Mouse (Mus musculus) liver, embryonic 13.5 days (tissue): Measurements from ENCODE around the gene Kitl. TPM values are rescaled to one million over a fixed set of nuclear protein-coding genes. Genes with fewer than 3 reads are reported as not detected.

Experiments used
- ATAC-seq: fragments of 200-750 bp; cut with Nextera tagmentation; 2 replicates; pipeline ENCODE4 v1.8.0; 2017; ENCODE audit warnings: low read depth, mild to moderate bottlenecking, moderate number of reproducible peaks, moderate library complexity
- DNase-seq: peaks from one replicate; pipeline ENCODE4 v3.0.0; 2022
- H3K27ac ChIP-seq: fragments of 300-500 bp; sonication (generic); 2 replicates; pipeline ENCODE4 v1.5.1; 2015; ENCODE audit warnings: moderate library complexity, mild to moderate bottlenecking, inconsistent platforms
- H3K27me3 ChIP-seq: fragments of 300-500 bp; sonication (generic); 2 replicates; pipeline ENCODE4 v1.6.1; 2015; ENCODE audit warnings: mild to moderate bottlenecking, inconsistent platforms
- H3K36me3 ChIP-seq: fragments of 300-500 bp; sonication (generic); 2 replicates; pipeline ENCODE4 v1.6.1; 2015; ENCODE audit warnings: mild to moderate bottlenecking, inconsistent platforms
- H3K4me1 ChIP-seq: fragments of 300-500 bp; sonication (generic); replicated peaks from 2 replicates; pipeline ENCODE4 v1.6.1; 2015; ENCODE audit warnings: inconsistent platforms
- H3K4me2 ChIP-seq: fragments of 300-500 bp; sonication (generic); 2 replicates; pipeline ENCODE4 v1.6.1; 2015; ENCODE audit warnings: inconsistent platforms, mild to moderate bottlenecking, moderate library complexity
- H3K4me3 ChIP-seq: fragments of 300-500 bp; sonication (generic); replicated peaks from 2 replicates; pipeline ENCODE4 v1.5.1; 2015; ENCODE audit warnings: mild to moderate bottlenecking, inconsistent platforms
- H3K9ac ChIP-seq: fragments of 300-500 bp; sonication (generic); 2 replicates; pipeline ENCODE4 v1.6.1; 2015; ENCODE audit warnings: mild to moderate bottlenecking, inconsistent platforms
- H3K9me3 ChIP-seq: fragments of 300-500 bp; sonication (generic); replicated peaks from 2 replicates; pipeline ENCODE4 v1.6.1; 2016; ENCODE audit warnings: inconsistent platforms
- WGBS: fragments of 180-500 bp; shearing (Covaris S2); methylation state at CpG from one replicate; pipeline ENCODE4 v1.1.7; 2015; ENCODE audit not compliant: insufficient replicate concordance; 5-methylcytosine and 5-hydroxymethylcytosine counted together
- polyA plus RNA-seq: library from polyadenylated mRNA; unstranded; fragments of >200 nt; fragmentation: Nextera tagmentation; extraction: Ambion mirVana; gene quantifications from 2 replicates; pipeline ENCODE4 v1.2.1, GENCODE M21; 2015

Kitl gene
- polyA plus RNA-seq, 1 experiment from 2014 or later, result 8.2 TPM

- no peak for ATAC-seq
- Histone ChIP-seq H3K9me3 (no peaks in the 10 kb centered on the region), H3K9ac (no peak overlapping the region), H3K27ac (no peak overlapping the region), H3K4me1 (no peaks in the 10 kb centered on the region), H3K4me3 (no peak overlapping the region), H3K36me3 (no peaks in the 10 kb centered on the region), H3K4me2 (no peak overlapping the region), H3K27me3 (peaks cover 38% of the 10 kb centered on the region)
- 36% methylated on average over 2 of the region's 2 CpGs for WGBS
- no peak for DNase-seq
Measured at GRCm38 (mm10) chr10:100014096-100014495, 1.3 kb upstream of the Kitl start.

- DNase-seq (no peak), ATAC-seq (no peak)
Measured at GRCm38 (mm10) chr10:100016326-100016709, 888 bp downstream of the Kitl start.

GRCm38 (mm10) chr10:100016941-100017770 lies 1.7 kb downstream of the Kitl start:
- peaks cover 38% of the 10 kb centered on the region for H3K27me3 ChIP-seq
- H3K4me1 ChIP-seq, result peaks cover 8% of the 10 kb centered on the region; the same call in 1 of the 2 replicates
- peak overlapping the region; percentile 48 for H3K4me2 ChIP-seq
- H3K9me3 ChIP-seq, result no peaks in the 10 kb centered on the region
- no peak overlapping the region for H3K27ac ChIP-seq
- peak overlapping the region; percentile 47; the same call in 1 of the 2 replicates for H3K9ac ChIP-seq
- no peak for ATAC-seq
- 15% methylated on average over 13 of the region's 13 CpGs for WGBS
- DNase-seq, result no peak
- peak overlapping the region; percentile 65 for H3K4me3 ChIP-seq
- no peaks in the 10 kb centered on the region for H3K36me3 ChIP-seq

More at GRCm38 (mm10) chr10:100016326-100016709, 888 bp downstream of the Kitl start:
- Histone ChIP-seq H3K27ac (peak overlapping the region; percentile 59; the same call in 1 of the 2 replicates), H3K4me2 (peak overlapping the region; percentile 58), H3K27me3 (peaks cover 38% of the 10 kb centered on the region), H3K9me3 (no peaks in the 10 kb centered on the region), H3K4me1 (0 out of 2 replicates have a peak, but pooled peaks cover 5% of the 10 kb centered on the region), H3K36me3 (no peaks in the 10 kb centered on the region), H3K4me3 (peak overlapping the region; percentile 65), H3K9ac (peak overlapping the region; percentile 69)
- WGBS, result 2% methylated on average over 28 of the region's 28 CpGs

GRCm38 (mm10) chr10:100017771-100018070 lies 2.3 kb downstream of the Kitl start:
- Histone ChIP-seq H3K27ac (no peak overlapping the region), H3K27me3 (peaks cover 38% of the 10 kb centered on the region), H3K9me3 (no peaks in the 10 kb centered on the region), H3K9ac (peak overlapping the region; percentile 40; the same call in 1 of the 2 replicates), H3K4me2 (peak overlapping the region; percentile 48), H3K4me3 (peak overlapping the region; percentile 65), H3K4me1 (peaks cover 9% of the 10 kb centered on the region; the same call in 1 of the 2 replicates), H3K36me3 (no peaks in the 10 kb centered on the region)
- WGBS, result 19% methylated on average over 10 of the region's 10 CpGs
- no peak for ATAC-seq
- DNase-seq, result no peak

- H3K4me3 ChIP-seq, result no peak overlapping the region
Measured at GRCm38 (mm10) chr10:100018493-100018892, 3.1 kb downstream of the Kitl start.

DNA sequence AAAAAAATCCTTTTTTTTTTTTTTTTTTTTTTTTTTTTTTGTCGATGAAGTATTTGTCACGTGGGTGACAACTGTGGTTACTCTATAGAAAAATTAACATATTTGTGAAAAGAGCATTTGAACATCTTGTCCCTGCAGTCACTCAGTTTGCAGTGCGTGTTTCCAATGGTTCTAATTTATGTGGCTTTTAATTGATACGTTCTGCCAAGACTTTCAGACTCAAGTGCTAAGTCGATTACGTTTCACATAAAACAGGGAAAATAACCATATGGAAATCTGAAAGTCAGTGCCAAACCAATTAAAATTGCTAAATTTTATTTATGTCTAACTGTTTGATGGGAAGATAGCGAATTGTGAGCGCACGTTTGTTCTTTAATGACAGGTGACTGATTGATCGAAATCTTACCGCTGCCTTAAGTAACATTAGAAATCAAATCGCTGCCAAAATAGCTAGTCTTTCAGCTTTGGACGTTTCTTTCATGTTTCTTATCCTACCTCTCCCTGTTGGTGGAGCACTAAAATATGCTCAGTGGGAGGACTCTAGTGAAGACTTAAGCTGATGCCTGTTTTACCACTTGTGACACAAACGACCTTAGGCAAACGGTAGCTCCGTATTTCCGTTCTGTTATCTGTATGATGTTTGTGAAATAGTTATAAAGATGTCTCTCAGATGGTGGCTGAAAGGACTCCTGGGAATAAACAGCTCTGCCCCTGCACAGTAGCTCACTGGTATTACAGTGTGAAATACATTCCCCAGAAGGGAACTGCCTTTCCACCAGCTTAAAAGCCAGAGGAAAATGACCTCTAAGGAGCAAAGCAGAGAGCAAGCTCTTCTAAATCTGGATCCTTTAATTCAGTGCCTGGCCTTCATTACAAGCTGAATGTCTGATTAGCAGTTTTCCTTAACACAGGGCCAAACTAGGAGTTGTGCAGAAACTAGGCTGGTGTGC lies 4.1 kb downstream of the Kitl start:
- no peaks in the 10 kb centered on the region for H3K9me3 ChIP-seq
- no peak overlapping the region for H3K4me3 ChIP-seq
- no peak overlapping the region for H3K27ac ChIP-seq
- no peak for ATAC-seq
- H3K27me3 ChIP-seq, result peaks cover 33% of the 10 kb centered on the region
- H3K4me2 ChIP-seq, result 0 out of 2 replicates have a peak overlapping the region, but pooled peaks have one; percentile 12
- H3K9ac ChIP-seq, result no peak overlapping the region
- no peak for DNase-seq
- peaks cover 6% of the 10 kb centered on the region; the same call in 1 of the 2 replicates for H3K36me3 ChIP-seq
- H3K4me1 ChIP-seq, result peaks cover 9% of the 10 kb centered on the region; the same call in 1 of the 2 replicates
- WGBS, result 52% methylated on average over 17 of the region's 17 CpGs

More at GRCm38 (mm10) chr10:100018493-100018892, 3.1 kb downstream of the Kitl start:
- Histone ChIP-seq H3K27me3 (peaks cover 38% of the 10 kb centered on the region), H3K9me3 (no peaks in the 10 kb centered on the region), H3K4me2 (no peak overlapping the region), H3K4me1 (peaks cover 9% of the 10 kb centered on the region; the same call in 1 of the 2 replicates), H3K9ac (no peak overlapping the region), H3K27ac (no peak overlapping the region), H3K36me3 (peaks cover 3% of the 10 kb centered on the region; the same call in 1 of the 2 replicates)
- DNase-seq (no peak), ATAC-seq (no peak)
- 26% methylated on average over 5 of the region's 5 CpGs for WGBS

DNA sequence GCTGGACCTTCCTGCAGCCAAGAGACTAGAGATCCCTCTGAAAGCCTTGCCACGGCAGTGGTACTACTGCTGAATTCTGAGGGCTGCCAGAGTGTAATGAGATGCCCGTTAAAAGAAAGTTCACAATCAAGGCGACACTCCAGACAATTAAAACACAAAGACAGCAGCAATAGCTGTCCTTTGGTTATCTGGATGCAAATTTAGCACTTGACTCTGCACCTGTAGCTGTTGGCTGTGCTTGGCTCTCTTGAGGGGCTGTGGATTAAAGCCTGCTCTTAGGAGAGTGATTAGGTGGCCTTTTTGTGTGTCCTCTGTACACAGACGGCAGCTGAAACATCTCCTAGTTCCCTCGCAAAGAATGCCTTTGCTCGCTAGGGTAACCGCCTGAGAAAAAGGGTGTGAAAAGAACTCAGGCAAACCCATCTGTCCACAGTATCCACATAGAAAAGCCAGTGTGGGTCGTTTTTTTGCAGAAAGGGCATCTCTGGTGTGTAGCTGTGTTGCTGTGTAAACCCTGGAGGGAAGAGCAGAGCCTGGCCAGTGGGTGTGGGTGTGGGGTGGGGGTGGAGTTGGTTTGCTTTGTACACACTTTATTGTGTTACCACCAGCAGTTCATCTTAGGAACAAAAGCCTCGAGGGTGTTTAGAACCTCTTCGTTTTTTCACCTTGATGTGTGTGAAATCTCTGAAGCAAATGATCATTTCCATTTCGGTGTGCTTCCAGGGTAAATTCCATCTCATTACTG lies 6.8 kb downstream of the Kitl start:
- H3K4me3 ChIP-seq, result no peak overlapping the region
- WGBS, result 57% methylated on average over 11 of the region's 11 CpGs

DNA sequence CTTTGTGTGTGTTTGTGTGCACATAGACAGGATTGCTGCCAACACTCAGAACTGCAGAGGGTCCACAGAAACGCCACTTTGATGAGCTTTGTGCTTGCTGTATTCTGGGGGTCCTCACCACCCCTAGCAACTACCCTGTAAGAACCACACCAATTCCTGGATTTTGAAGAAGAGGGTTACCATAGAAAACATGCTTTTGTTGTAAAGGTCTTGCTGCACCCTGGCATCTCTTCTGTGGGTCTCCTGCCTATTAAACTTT lies 7.3 kb downstream of the Kitl start:
- Histone ChIP-seq H3K4me1 (peaks cover 11% of the 10 kb centered on the region; the same call in 1 of the 2 replicates), H3K27ac (no peak overlapping the region), H3K4me3 (no peak overlapping the region), H3K27me3 (peaks cover 6% of the 10 kb centered on the region), H3K4me2 (no peak overlapping the region), H3K36me3 (peaks cover 6% of the 10 kb centered on the region; the same call in 1 of the 2 replicates), H3K9me3 (no peaks in the 10 kb centered on the region), H3K9ac (no peak overlapping the region)
- no peak for DNase-seq
- 58% methylated on average over 1 of the region's 1 CpGs for WGBS
- no peak for ATAC-seq

More for the DNA sequence above, 6.8 kb downstream of the Kitl start:
- DNase-seq (no peak), ATAC-seq (no peak)
- Histone ChIP-seq H3K27me3 (peaks cover 11% of the 10 kb centered on the region), H3K9me3 (no peaks in the 10 kb centered on the region), H3K27ac (no peak overlapping the region), H3K9ac (no peak overlapping the region), H3K36me3 (peaks cover 6% of the 10 kb centered on the region; the same call in 1 of the 2 replicates), H3K4me2 (no peak overlapping the region), H3K4me1 (peaks cover 11% of the 10 kb centered on the region; the same call in 1 of the 2 replicates)

DNA sequence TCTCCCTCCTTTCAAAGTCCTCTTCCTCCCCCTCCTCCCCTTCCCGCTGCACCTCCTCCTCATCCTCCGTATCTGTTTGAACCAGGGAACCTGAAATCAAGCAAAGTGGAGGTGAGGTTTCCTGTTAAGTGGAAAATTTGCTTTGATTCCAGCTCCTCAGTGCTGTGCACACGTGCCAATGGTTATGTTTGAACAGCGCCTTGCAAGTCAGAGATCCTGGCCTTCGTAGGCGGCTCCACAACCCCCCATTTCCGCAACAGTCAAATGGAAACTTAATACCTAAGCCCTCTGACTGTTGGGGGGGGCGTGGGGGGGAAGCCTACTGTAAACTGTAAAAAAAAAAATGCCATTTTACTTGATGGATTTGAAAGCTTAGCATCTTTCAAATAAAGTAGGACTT lies 10.2 kb downstream of the Kitl start:
- H3K4me2 ChIP-seq, result no peak overlapping the region
- no peak overlapping the region for H3K9ac ChIP-seq
- ATAC-seq, result peak; percentile 33; the same call in 1 of the 2 replicates
- no peaks in the 10 kb centered on the region for H3K9me3 ChIP-seq
- H3K4me1 ChIP-seq, result peaks cover 8% of the 10 kb centered on the region; the same call in 1 of the 2 replicates
- no peaks in the 10 kb centered on the region for H3K27me3 ChIP-seq
- H3K27ac ChIP-seq, result no peak overlapping the region
- no peak overlapping the region for H3K4me3 ChIP-seq
- H3K36me3 ChIP-seq, result peaks cover 6% of the 10 kb centered on the region; the same call in 1 of the 2 replicates
- 34% methylated on average over 8 of the region's 8 CpGs for whole genome bisulfite sequencing
- DNase-seq, result no peak

DNA sequence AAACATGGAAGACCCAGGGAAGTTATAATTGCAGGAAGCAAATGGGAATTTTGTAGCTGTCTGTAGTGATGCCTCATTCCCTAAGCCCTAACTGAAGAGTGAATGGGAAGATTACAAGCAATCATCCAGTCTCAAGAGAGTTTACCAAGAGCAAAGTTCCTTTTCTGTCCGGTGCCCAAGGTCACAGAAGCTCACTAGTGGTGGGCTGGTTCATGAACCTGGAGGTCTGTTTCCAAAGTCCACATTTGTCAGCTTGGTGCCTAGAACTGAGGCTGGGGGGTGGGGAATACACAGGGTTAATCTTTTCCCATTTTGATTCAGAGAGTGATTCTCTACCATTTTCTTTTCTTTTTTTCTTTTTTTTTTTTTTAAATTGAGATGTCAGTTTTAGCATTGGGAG lies 11.3 kb downstream of the Kitl start:
- Histone ChIP-seq H3K9ac (no peak overlapping the region), H3K36me3 (peaks cover 6% of the 10 kb centered on the region; the same call in 1 of the 2 replicates), H3K4me1 (peaks cover 9% of the 10 kb centered on the region), H3K4me3 (no peak overlapping the region), H3K27me3 (no peaks in the 10 kb centered on the region), H3K9me3 (no peaks in the 10 kb centered on the region), H3K27ac (peak overlapping the region; percentile 50), H3K4me2 (no peak overlapping the region)
- WGBS, result 59% methylated on average over 1 of the region's 1 CpGs
- 0 out of 2 replicates have a peak, but pooled peaks have one; percentile 25 for ATAC-seq
- no peak for DNase-seq
